Mouse (Mus musculus) heart, embryonic 16.5 days (tissue): Measurements from ENCODE around the gene Triap1. TPM values are rescaled to one million over a fixed set of nuclear protein-coding genes. Genes with fewer than 3 reads are reported as not detected.

Experiments
- ATAC-seq: fragments of 200-750 bp; cut with Nextera tagmentation; replicated peaks from 2 replicates; pipeline ENCODE4 v1.8.0; 2017; ENCODE audit warnings: moderate number of reproducible peaks; ENCODE audit not compliant: insufficient read depth, low FRiP score; ENCODE audit errors: extremely low read depth
- H3K27ac ChIP-seq: fragments of 300-500 bp; sonication (generic); 2 replicates; pipeline ENCODE4 v1.5.1; 2014; ENCODE audit warnings: mild to moderate bottlenecking, low read length, control low read depth, moderate library complexity
- H3K27me3 ChIP-seq: fragments of 300-500 bp; sonication (generic); 2 replicates; pipeline ENCODE4 v1.6.1; 2014; ENCODE audit warnings: low read length, mixed read lengths; ENCODE audit not compliant: control insufficient read depth, insufficient read depth
- H3K36me3 ChIP-seq: fragments of 300-500 bp; sonication (generic); 2 replicates; pipeline ENCODE4 v1.6.1; 2014; ENCODE audit not compliant: control insufficient read depth, insufficient read depth
- H3K4me1 ChIP-seq: fragments of 300-500 bp; sonication (generic); 2 replicates; pipeline ENCODE4 v1.6.1; 2014; ENCODE audit warnings: low read length, mixed read lengths; ENCODE audit not compliant: control insufficient read depth, insufficient read depth
- H3K4me2 ChIP-seq: fragments of 300-500 bp; sonication (generic); 2 replicates; pipeline ENCODE4 v1.6.1; 2014; ENCODE audit warnings: low read depth, mild to moderate bottlenecking, control low read depth, low read length
- H3K4me3 ChIP-seq: fragments of 300-500 bp; sonication (generic); 2 replicates; pipeline ENCODE4 v1.5.1; 2014; ENCODE audit warnings: mild to moderate bottlenecking, control low read depth, low read length
- H3K9ac ChIP-seq: fragments of 300-500 bp; sonication (generic); 2 replicates; pipeline ENCODE4 v1.6.1; 2014; ENCODE audit warnings: low read length, control low read depth
- H3K9me3 ChIP-seq: fragments of 300-500 bp; sonication (generic); replicated peaks from 2 replicates; pipeline ENCODE4 v1.6.1; 2016; ENCODE audit warnings: low read length; ENCODE audit not compliant: control insufficient read depth
- WGBS: fragments of 180-500 bp; shearing (Covaris S2); extraction: QIAGEN DNeasy Blood & Tissue Kit; methylation state at CpG from one replicate; pipeline ENCODE4 v1.1.7; 2014; 5-methylcytosine and 5-hydroxymethylcytosine counted together
- polyA plus RNA-seq: library from polyadenylated mRNA; unstranded; fragments of >200 nt; fragmentation: Nextera tagmentation; extraction: Ambion mirVana; gene quantifications from 2 replicates; pipeline ENCODE4 v1.2.1, GENCODE M21; 2015

The Triap1 gene
- polyA plus RNA-seq, 1 experiment from 2014 or later, result 39.2 TPM

DNA sequence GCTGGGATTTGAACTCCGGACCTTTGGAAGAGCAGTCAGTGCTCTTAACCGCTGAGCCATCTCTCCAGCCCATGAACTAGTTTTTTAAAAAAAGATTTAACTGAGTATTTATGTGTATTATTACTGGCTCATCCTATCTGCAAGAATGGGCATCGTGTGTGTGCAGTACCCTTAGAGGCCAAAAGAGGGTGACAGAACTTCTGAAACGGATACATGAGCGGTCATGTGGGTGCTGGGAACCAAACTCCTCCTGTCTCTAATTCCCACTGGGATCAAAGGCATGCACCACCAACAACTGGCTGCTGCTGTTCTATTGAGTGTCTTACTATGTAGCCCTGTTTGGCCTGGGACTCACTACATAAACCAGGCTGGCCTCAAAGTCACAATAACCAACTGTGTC lies 10.3 kb downstream of the Triap1 start:
- Histone ChIP-seq H3K27ac (no peak overlapping the region), H3K4me2 (no peak overlapping the region), H3K9me3 (no peaks in the 10 kb centered on the region), H3K9ac (no peak overlapping the region), H3K36me3 (peaks cover under 1% of the 10 kb centered on the region; the same call in 1 of the 2 replicates), H3K4me1 (peaks cover 9% of the 10 kb centered on the region), H3K4me3 (no peak overlapping the region), H3K27me3 (no peaks in the 10 kb centered on the region)
- no peak for ATAC-seq
- WGBS, result 73% methylated on average over 5 of the region's 5 CpGs

DNA sequence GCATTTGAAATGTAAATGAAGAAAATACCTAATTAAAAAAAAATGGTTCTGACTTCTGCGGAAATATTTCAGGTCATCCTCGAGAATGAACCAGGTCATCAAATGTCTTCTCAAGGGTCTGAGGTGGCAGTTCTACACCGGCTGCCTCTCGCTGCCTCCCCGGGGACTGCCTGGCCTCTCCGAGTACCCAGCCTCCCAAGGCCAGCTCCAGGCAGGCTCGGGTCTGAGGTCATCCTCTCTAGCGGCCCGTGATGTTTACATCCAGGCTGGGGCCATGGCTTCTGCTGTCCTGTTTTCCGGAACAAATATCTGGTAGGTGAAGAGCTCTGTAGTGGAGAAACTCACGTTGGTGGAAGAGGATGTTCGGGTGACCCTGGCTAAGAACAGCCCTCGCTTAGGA lies 14.0 kb downstream of the Triap1 start:
- ATAC-seq, result no peak
- Histone ChIP-seq H3K4me1 (no peaks in the 10 kb centered on the region), H3K27me3 (no peaks in the 10 kb centered on the region), H3K9me3 (no peaks in the 10 kb centered on the region), H3K4me3 (no peak overlapping the region), H3K27ac (no peak overlapping the region), H3K4me2 (no peak overlapping the region), H3K36me3 (no peaks in the 10 kb centered on the region), H3K9ac (no peak overlapping the region)
- WGBS, result 49% methylated on average over 13 of the region's 13 CpGs

DNA sequence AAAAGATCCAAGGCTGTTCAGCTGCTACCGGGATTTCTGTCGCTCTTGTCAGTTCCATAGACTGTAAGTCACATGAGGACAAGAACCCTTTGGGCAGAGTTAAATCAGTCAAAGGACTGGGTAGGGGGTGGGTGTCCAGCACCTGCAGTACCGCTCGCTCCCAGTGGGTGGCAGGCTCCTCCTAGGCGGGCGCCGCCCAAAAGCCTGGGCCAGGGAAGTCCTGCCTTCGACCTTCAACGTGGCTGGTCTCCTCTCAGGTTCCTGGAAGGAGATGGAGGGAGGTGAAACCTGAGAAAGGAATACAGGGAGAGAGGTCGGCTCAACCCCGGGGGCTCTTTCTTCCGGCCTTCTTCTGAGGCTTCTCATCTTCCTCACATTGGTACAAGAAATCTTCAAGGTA lies 17.8 kb downstream of the Triap1 start:
- Histone ChIP-seq H3K4me3 (no peak overlapping the region), H3K9ac (no peak overlapping the region), H3K36me3 (no peaks in the 10 kb centered on the region), H3K9me3 (no peaks in the 10 kb centered on the region), H3K4me1 (no peaks in the 10 kb centered on the region), H3K4me2 (no peak overlapping the region), H3K27ac (no peak overlapping the region), H3K27me3 (no peaks in the 10 kb centered on the region)
- 5% methylated on average over 12 of the region's 12 CpGs for WGBS
- peak; percentile 77 for ATAC-seq

DNA sequence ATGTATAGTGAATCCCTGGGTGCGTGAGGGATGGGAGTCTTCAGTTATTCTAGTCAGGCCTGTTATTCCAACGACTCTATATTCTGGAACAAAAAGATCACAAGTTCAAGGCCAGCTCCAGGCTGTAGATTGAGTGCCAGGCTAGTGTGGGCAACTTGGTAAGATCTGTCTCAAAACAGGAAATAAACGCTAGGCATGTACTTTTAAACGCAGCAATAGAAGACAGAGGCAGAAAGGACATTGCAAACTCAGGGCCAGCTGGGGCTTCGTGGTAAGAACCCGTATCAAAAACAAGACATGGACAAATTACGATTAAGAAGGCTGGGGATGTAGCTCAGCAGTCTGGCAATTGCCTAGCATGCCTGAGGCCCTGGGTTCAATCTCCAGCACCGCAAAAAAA lies 18.4 kb downstream of the Triap1 start:
- H3K4me2 ChIP-seq, result no peak overlapping the region
- no peaks in the 10 kb centered on the region for H3K4me1 ChIP-seq
- no peak for ATAC-seq
- H3K36me3 ChIP-seq, result no peaks in the 10 kb centered on the region
- no peak overlapping the region for H3K4me3 ChIP-seq
- H3K9me3 ChIP-seq, result no peaks in the 10 kb centered on the region
- no peaks in the 10 kb centered on the region for H3K27me3 ChIP-seq
- no peak overlapping the region for H3K9ac ChIP-seq
- 85% methylated on average over 8 of the region's 8 CpGs for WGBS
- H3K27ac ChIP-seq, result no peak overlapping the region

DNA sequence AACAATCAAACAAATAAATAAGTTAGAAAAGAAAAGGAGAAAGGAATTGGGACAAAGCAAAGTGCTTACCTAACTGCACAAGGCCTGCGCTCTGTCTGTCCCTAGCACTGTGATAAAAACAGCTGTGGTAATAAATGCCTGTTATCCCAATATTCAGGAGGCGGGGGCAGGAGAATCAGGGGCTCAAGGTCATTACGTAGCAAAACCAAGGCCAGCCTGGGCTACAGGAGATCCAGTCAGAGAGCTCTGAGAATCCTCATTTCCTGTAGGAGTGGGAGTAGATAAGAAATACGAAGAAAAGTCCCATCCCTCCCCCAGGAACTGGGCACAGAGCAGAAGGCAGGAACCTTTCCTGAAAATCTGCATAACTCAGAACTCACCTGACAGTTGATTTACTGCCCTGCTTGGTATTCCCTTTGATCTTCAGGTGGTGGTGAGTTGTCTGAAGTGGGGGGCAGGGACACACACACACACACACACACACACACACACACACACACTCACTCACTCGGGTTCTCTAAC lies 18.9 kb downstream of the Triap1 start:
- Histone ChIP-seq H3K27ac (no peak overlapping the region), H3K9me3 (no peaks in the 10 kb centered on the region), H3K4me3 (no peak overlapping the region), H3K9ac (no peak overlapping the region), H3K4me1 (no peaks in the 10 kb centered on the region), H3K4me2 (no peak overlapping the region), H3K36me3 (no peaks in the 10 kb centered on the region), H3K27me3 (no peaks in the 10 kb centered on the region)
- WGBS, result 62% methylated on average over 5 of the region's 5 CpGs
- no peak for ATAC-seq

DNA sequence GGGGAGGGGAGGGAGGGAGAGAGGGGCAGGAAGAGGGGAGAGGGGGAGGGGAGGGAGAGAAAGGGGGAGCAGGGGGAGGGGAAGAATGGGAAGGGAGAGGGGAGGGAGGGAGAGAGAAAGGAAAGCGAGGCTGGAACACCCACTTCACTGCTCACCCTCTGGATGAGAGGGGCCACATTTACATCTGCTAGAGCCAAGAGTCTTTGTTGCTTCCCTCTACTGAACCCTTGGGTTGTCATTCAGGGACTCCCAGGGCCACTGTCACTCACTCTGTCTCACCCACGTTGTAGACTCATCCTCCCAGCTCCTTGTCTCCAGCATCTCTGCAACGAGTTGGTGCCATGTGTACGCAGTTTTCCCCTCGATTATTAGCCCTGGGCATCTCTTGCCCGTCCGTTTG lies 21.2 kb downstream of the Triap1 start:
- H3K36me3 ChIP-seq, result no peaks in the 10 kb centered on the region
- H3K4me2 ChIP-seq, result no peak overlapping the region
- H3K27me3 ChIP-seq, result no peaks in the 10 kb centered on the region
- H3K9ac ChIP-seq, result no peak overlapping the region
- H3K9me3 ChIP-seq, result no peaks in the 10 kb centered on the region
- no peak for ATAC-seq
- H3K4me3 ChIP-seq, result no peak overlapping the region
- H3K27ac ChIP-seq, result no peak overlapping the region
- 31% methylated on average over 7 of the region's 7 CpGs for WGBS
- H3K4me1 ChIP-seq, result no peaks in the 10 kb centered on the region

DNA sequence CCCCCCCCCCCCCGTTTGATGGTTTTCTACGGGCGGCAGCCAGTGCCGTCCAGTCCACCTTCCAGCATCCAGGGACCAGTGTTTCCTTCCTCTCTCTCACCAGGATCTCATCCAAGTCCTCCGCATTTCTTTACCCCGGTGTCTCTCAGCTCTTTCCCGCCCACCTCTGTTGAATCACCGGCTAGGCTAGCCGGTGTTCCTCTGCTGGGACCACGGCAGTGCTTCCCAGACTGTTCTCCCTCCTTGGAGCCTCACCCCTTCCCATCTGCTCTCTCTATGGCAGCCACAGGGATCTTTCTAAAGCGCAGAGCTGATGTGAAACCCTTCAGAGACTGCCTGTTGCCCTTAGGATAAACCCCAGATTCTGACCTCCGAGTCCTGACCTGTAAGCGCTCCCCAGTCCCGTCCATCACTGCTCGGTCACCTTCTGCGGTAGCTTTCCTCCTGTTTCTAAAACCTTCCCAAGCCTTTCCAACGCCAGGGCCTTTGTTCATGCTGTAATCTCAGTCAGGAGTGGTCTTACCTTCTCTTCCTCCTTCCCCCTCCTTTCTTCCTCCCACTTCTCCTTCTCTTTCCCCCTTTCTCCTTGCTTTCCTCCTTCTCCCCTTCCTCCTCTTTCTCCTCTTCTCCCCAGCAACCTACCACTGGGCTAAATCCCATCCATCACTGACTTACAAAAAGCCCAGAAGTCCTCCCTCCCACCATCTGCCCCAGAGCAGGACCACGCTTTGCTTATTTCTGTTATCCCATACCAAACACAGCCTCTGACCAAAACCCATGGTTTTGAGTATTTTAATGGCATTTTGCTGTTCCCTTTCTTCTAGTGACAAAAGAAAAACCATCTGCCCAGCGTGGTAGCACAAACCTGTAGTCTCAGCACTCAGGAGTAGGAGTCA lies 22.0 kb downstream of the Triap1 start:
- Histone ChIP-seq H3K4me3 (no peak overlapping the region), H3K36me3 (no peaks in the 10 kb centered on the region), H3K9ac (no peak overlapping the region), H3K27me3 (no peaks in the 10 kb centered on the region), H3K27ac (no peak overlapping the region), H3K9me3 (no peaks in the 10 kb centered on the region), H3K4me2 (no peak overlapping the region), H3K4me1 (no peaks in the 10 kb centered on the region)
- 20% methylated on average over 16 of the region's 19 CpGs for WGBS
- ATAC-seq, result no peak

DNA sequence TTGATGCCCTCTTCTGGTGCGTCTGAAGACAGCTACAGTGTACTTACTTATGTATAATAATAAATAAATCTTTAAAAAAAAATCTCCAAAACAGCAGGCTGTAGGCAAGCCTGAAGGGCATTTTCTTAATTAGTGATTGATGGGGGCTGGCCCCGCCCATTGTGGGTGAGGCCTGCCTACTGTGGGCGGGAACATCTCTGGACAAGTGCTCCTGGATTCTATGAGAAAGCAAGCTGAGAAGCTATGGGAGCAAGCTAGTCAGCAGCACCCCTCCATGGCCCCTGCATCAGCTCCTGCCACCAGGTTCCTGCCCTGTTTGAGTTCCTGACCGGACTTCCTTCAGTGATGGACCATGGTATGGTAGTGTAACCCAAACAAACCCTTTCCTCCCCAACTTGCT lies 23.8 kb downstream of the Triap1 start:
- Histone ChIP-seq H3K4me3 (no peak overlapping the region), H3K36me3 (no peaks in the 10 kb centered on the region), H3K4me2 (no peak overlapping the region), H3K9ac (no peak overlapping the region), H3K4me1 (no peaks in the 10 kb centered on the region), H3K9me3 (no peaks in the 10 kb centered on the region), H3K27me3 (no peaks in the 10 kb centered on the region), H3K27ac (no peak overlapping the region)
- no peak for ATAC-seq
- 74% methylated on average over 4 of the region's 4 CpGs for WGBS

DNA sequence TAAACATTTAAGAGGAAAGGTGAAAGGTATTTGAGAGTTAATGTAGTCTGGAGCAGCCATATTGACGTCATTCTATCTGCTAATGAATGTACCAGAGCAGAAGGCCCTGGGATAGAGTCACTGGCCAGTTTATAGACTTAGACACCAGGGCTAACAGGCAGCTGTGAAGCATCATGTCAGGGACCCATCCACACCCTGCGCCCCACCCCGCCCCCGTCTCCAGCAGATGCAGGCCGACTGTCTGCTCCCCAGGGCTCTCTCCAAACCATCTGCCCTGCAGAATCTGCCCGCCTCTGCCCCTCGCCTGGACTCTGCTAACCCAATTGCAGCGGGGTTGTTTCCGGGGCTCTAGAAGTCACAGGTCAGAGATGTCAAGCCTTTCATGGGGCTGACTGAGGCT lies 30.7 kb downstream of the Triap1 start:
- Histone ChIP-seq H3K4me3 (no peak overlapping the region), H3K4me2 (no peak overlapping the region), H3K27me3 (no peaks in the 10 kb centered on the region; the same call in none of the 2 replicates), H3K9ac (no peak overlapping the region), H3K27ac (no peak overlapping the region), H3K4me1 (no peaks in the 10 kb centered on the region; the same call in 1 of the 2 replicates), H3K36me3 (no peaks in the 10 kb centered on the region), H3K9me3 (no peaks in the 10 kb centered on the region; the same call in 1 of the 2 replicates)
- ATAC-seq, result no peak
- WGBS, result 42% methylated on average over 9 of the region's 9 CpGs
